Mouse (Mus musculus) urinary bladder, adult 2 months (tissue): Measurements from ENCODE around the gene Acvr1b. TPM values are rescaled to one million over a fixed set of nuclear protein-coding genes. Genes with fewer than 3 reads are reported as not detected.

Experiments used
- DNase-seq: peaks from one replicate; pipeline ENCODE4 v3.0.0; 2022; ENCODE audit warnings: low spot score
- polyA plus RNA-seq: library from polyadenylated mRNA; depleted of rRNA; stranded (reverse); fragments of >200 nt; gene quantifications from 2 replicates; pipeline ENCODE4 v1.2.3, GENCODE M21; 2012

Gene Acvr1b
- polyA plus RNA-seq, 1 experiment: 24.8 TPM

- DNase-seq: no peak
Observed at GRCm38 (mm10) chr15:101175131-101175460, 1.2 kb downstream of the Acvr1b start.

GRCm38 (mm10) chr15:101175613-101176283 is 1.9 kb downstream of the Acvr1b start:
- no peak for DNase-seq

GRCm38 (mm10) chr15:101176284-101176680 is 2.4 kb downstream of the Acvr1b start:
- DNase-seq: no peak

GRCm38 (mm10) chr15:101176795-101177691 is 3.2 kb downstream of the Acvr1b start:
- no peak for DNase-seq

GRCm38 (mm10) chr15:101180363-101181105 is 6.7 kb downstream of the Acvr1b start:
- DNase-seq: no peak

GRCm38 (mm10) chr15:101181106-101181466 is 7.2 kb downstream of the Acvr1b start:
- no peak for DNase-seq

GRCm38 (mm10) chr15:101181500-101181899 is 7.6 kb downstream of the Acvr1b start:
- DNase-seq: no peak

GRCm38 (mm10) chr15:101182676-101183075 is 8.8 kb downstream of the Acvr1b start:
- DNase-seq: no peak

GRCm38 (mm10) chr15:101184300-101184699 is 10.4 kb downstream of the Acvr1b start:
- DNase-seq: no peak

GRCm38 (mm10) chr15:101185549-101185948 is 11.7 kb downstream of the Acvr1b start:
- no peak for DNase-seq

- no peak for DNase-seq
Observed at GRCm38 (mm10) chr15:101187907-101188306, 14.0 kb downstream of the Acvr1b start.

GRCm38 (mm10) chr15:101189981-101190761 is 16.3 kb downstream of the Acvr1b start:
- DNase-seq: no peak

GRCm38 (mm10) chr15:101190762-101191150 is 16.9 kb downstream of the Acvr1b start:
- no peak for DNase-seq

- no peak for DNase-seq
Observed at GRCm38 (mm10) chr15:101191459-101192259, 17.8 kb downstream of the Acvr1b start.

GRCm38 (mm10) chr15:101192260-101192640 is 18.4 kb downstream of the Acvr1b start:
- no peak for DNase-seq

GRCm38 (mm10) chr15:101192651-101193050 is 18.8 kb downstream of the Acvr1b start:
- no peak for DNase-seq

GRCm38 (mm10) chr15:101193971-101194370 is 20.1 kb downstream of the Acvr1b start:
- DNase-seq: no peak

- no peak for DNase-seq
Observed at GRCm38 (mm10) chr15:101194951-101195823, 21.3 kb downstream of the Acvr1b start.

GRCm38 (mm10) chr15:101196079-101196795 is 22.4 kb downstream of the Acvr1b start:
- no peak for DNase-seq
